Mouse (Mus musculus): Measurements from ENCODE around the gene Ccdc32.

DNA sequence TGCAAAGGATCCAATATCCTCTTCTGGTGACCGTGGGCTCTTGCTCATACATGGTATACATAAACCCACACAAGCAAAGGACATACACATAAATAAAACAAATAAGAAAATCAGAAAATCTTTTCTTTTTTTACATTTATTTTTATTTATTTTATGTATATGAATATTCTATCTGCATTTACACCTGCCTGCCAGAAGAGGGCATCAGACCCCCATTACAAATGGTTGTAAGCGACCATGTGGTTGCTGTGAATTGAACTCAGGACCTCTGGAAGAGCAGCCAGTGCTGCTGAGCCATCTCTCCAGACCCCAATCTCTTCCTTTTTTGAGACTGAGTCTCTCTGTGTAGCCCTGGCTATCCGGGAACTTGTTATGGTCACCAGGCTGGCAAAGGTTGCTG, 11.5 kb downstream of the Ccdc32 start:
- TF ChIP-seq CTCF (conservative IDR thresholded peaks at IDR 0.05; ENCODE audit: low read length) = peak; percentile 53
- TF ChIP-seq POU5F1 (IDR thresholded peaks at IDR 0.05; ENCODE audit: borderline replicate concordance, low read length) = no peak
- no peak for TF ChIP-seq NANOG (IDR thresholded peaks at IDR 0.05; ENCODE audit: borderline replicate concordance, low read length)
